Mouse (Mus musculus) layer of hippocampus, adult 18-20 months (tissue): Measurements from ENCODE around the gene Maml2. TPM values are rescaled to one million over a fixed set of nuclear protein-coding genes. Genes with fewer than 3 reads are reported as not detected.
A peak's percentile ranks its signal among the peaks of the same experiment; 100 is the strongest.

ENCODE experiments used
- DNase-seq, 2 experiments: peaks; one replicate each; pipeline ENCODE4 v3.0.0; 2022; ENCODE audit warnings: low spot score in 2 of 2
- total RNA-seq, 2 experiments: library from RNA; stranded (reverse); gene quantifications; 2 replicates each; pipeline ENCODE4 v1.2.3; 2021

Gene Maml2
- total RNA-seq, 2 experiments from 2014 or later: 22.1 to 23.9 TPM

GRCm38 (mm10) chr9:13491854-13492620, 194.3 kb downstream of the Maml2 start:
- DNase-seq: no peak

- DNase-seq: no peak
Measured at GRCm38 (mm10) chr9:13492807-13493206, 195.1 kb downstream of the Maml2 start.

DNA sequence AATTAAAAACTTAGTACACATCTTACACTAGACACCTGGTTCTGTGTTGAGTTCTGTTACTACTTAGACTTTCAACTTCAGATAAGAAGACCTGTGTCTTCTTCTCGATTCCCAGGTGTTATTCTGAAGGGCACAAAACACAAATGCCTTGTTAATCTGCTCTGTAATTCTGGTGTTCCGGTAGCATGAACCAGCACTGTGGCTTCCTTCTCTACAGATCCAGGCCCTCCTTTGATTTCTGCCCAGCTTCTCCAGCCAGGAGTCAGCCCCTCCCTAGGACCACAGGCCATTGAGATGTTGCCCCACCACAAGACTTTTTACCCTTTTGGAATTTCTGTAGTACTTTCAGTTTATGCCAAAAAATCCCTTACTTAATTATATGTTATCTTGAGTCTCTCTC, 196.0 kb downstream of the Maml2 start:
- DNase-seq: no peak

DNA sequence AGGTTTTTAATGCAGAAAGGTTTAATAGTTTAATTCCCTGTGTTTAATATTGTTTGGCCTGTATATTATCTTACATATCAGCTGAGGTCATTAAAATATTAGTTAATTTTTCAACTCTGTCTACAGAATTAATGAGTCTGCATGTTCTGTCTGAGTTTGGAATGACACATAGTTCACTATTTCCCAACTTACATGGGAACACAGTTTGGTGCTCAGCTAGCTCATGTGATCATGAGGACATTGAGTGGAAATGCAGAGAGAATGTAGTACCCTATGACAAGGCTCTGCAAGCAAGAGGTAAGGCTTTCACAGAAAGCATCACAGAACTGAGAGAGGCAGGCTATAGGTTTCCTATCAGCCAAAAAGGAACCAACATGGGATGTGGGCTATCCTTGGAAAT, 197.8 kb downstream of the Maml2 start:
- no peak for DNase-seq

DNA sequence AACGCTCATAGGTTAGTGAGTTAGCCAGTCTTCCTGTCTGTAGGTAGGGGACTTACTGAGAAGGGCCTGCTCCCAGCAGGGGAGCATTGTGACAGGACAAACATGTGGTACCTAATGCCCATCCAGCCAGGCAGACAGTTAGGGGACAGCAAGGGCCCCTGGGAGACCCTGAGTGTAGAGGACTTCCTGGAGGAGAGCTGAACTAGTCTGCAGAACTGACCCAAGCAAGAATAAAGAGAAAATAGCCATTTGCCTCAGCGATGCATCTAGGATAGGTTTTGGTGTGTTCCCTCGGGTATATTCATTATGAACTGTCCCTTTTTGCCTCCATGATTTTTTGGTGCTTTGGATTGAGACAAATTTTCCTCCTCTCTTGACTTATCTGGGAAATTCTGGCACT, 199.3 kb downstream of the Maml2 start:
- no peak for DNase-seq

GRCm38 (mm10) chr9:13497690-13498333, 200.1 kb downstream of the Maml2 start:
- no peak for DNase-seq

DNA sequence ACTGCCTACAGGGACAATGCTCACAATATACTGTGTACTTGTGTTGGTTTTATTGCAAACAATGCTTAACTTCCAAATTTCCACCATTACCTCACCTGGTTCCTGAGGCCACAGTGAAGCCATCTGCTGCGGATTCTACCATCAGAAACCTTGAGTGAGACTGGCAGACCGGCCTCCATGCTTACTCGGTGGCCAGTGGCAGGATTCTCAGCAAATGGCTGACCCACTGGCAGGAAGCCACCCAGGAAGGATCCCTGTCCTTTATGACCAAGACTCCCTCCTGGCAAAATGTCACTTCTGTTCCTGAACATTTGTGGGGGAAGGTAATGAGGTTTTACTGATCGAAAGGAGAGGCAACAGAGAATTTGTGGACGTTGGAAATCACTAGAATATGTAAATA, 202.3 kb downstream of the Maml2 start:
- no peak for DNase-seq

GRCm38 (mm10) chr9:13505024-13505423, 207.3 kb downstream of the Maml2 start:
- no peak for DNase-seq

DNA sequence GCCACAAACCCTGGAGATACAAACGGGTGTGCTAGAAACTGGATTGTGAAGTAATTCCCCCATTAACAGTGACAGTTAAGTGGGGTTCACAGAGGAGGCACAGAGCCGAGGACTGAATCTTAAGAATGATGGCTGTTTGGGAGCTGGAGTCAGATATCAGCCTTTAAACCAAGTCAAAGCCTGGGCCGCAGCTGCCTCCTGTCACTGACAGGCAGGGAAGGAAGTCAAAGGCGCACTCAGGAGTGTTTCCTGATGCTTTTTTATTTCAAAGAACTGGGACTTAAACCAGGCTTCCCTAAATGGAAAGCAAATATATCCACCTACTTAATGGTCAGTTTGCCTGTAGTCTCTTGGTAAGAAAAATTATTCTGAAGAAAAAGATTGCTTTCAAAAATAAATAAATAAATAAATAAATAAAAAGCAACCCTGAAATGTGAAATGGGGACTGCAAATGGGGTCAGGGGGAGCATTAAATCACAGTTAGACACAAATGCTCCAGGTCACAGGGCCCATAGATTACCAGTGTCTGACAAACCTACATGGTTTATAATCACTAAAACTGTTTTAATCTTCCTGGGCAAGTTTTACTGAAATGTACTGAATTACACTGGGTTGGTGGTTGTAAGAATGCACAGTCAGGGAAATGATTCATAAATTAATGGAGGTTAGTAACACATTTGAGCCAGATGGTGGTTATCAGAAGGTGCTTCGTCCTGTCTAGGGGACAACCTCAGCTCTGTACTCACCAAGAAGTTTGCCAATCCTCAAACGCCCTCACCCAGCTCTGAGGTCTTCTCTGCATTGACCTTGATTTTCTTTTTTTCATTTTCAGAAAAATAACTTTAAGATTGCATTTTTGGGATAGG, 209.4 kb downstream of the Maml2 start:
- DNase-seq: no peak

DNA sequence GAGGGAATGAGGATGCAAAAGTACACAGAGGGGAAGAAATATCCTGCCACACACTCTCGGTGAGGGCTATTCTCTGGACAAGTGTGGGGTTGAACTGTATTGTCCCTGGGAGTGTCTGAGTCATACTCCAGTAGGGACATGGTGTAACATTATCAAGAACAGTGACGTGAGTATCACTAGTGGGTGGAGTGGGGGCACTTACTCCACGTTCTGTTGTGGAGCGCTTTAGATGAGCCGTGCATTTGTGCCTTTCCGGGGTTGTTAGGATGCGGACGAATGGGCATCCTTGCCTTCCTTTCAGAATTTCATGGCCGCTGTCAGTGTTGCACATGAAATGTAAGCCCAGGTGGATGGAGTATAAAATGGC, 210.0 kb downstream of the Maml2 start:
- DNase-seq: no peak

- DNase-seq: no peak
Measured at GRCm38 (mm10) chr9:13509751-13510150, 212.0 kb downstream of the Maml2 start.

DNA sequence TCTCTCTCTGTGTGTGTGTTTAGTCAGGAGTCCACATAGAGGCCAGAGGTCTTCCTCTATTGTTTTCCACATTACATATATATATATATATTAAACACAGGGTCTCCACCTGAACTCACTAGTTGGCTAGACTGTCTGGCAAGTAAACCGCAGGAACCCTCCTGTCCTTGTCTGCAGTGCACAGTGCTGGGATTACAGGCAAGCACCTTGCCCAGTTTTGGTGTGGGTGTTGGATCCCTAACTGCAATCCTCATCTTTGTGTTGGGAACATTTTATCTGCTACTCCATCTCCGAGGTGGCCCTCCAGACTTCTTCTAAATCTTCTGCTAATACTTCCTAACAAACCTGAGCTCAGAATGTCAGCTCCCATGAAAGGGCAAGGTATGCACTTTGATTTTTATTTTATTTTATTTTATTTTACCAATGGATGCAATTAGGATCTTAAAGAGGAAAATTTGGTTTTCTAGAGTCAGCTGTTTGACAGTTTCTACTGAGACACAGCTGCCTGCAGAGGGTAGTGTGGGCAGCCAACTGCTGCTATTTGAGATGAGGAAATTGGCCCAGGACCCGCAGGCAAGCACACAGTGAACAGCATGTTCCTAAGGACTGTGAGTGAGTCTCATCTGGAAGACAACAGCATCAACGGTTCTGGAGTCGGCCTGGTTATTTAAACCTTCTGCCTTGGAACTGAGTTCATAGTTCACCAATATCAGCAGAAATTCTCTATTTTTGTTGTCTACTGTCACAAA, 213.0 kb downstream of the Maml2 start:
- DNase-seq: peak; percentile 16 to 69

- no peak for DNase-seq
Measured at GRCm38 (mm10) chr9:13513135-13513534, 215.4 kb downstream of the Maml2 start.

- DNase-seq: no peak
Measured at GRCm38 (mm10) chr9:13514435-13514834, 216.7 kb downstream of the Maml2 start.

DNA sequence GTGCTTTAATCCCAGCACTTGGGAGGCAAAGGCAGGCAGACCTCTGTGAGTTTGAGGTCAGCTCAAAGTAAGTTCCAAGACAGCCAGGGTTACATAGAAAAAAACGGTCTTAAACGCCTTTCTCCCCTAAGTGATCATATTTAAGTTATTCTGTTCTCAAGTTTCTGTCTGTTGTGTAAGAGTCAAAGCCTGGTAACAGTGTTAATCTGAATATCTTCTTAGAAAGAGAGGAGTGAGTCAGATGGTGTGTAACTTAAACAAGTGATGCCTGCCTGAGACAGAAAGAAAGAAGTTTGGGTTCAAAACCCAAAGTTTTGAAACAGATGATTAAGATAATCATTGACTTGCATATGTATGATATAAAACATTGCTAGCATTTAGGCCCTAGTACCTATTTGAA, 218.2 kb downstream of the Maml2 start:
- no peak for DNase-seq

DNA sequence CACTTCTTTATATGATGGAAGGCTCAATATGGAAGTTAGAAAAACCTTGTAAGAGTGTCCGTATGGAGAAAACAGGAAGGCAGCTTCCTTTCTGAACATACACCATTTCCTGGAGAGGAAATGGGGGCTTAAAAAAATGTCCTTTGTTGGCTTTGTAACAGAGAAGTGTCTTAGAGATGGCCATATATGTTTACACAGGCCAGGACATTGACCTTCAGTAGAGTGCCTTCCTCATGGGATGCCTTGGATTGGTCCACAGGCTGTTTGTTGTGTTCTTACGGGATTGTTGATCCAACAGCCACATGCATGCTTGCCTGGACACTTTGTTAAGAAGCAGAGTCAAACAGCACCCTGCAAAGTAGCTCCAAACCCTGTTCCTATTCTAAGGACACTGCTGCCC, 220.3 kb downstream of the Maml2 start:
- no peak for DNase-seq

- DNase-seq: no peak
Measured at GRCm38 (mm10) chr9:13518441-13518971, 220.7 kb downstream of the Maml2 start.

DNA sequence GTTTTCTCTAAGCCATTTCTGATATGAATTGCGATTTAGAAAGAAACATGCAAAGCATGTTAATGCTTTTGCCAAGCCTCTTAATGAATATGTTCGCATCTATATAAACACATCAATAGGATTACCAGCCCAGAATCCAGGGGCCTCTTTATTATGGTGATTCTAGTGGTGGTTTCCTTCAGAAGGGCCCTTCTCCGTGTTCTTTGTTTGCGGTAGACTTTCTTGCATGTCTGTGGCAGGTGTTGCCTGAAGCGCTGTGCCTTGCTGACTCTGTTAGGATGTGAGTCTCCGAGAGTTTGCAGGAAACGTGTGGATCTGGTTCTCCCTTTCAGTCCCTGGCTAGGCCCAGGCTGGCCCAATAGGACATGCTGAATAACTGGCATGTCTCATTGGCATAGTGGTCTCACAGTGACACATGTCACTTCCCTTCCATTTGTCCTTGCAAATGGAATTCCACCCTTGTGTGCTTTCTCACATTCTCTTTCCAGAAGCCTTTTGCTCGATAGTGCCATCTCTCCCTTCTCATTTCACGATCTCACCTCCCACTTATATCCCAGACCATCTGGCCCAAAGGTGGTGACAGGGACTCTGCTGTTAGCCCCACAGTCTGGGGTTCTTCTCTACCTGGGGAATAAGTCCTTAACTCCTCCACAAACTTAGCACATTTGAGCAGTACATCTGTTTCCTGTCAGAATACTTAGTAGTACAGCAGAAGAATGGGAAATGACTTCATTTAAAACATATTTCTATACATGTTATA, 224.5 kb downstream of the Maml2 start:
- DNase-seq: no peak

DNA sequence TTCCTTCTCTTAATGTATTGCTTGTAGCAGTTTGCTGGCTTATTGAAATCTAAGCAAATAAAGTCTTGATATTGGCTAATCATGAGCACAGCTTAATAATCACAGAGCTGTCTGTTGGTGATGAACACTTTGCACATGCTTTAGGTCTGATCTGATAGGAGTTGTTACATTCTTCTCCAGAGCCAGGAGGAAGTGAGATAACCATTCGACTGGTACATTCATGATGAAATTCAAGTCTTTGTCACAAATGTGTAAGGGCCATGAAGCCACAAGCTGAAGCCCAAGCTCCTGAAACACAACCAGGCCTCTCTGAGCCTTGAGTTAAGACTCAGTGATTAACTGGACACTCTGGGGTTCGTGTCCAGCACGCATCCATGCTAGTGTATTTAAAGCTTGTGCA, 225.3 kb downstream of the Maml2 start:
- no peak for DNase-seq

GRCm38 (mm10) chr9:13525075-13525474, 227.3 kb downstream of the Maml2 start:
- DNase-seq: no peak
